In genomic region chr6:49215748-49216585, GRCm38 (mm10) we compare ENCODE assay signal across 8 mouse cellular contexts. TPM values are rescaled to one million over a fixed set of nuclear protein-coding genes. Genes with fewer than 3 reads are reported as not detected.
DNase-seq lines count a peak whose midpoint lies in the region; ATAC-seq and TF ChIP-seq lines count a peak whose summit lies in the region.

No protein-coding gene starts in this region.

- TF ChIP-seq CTCF in liver, postnatal 0 days (IDR thresholded peaks at IDR 0.05; ENCODE audit: low read depth), result no peak

- H3K27ac ChIP-seq in heart, embryonic 13.5 days (replicated peaks), result peak overlapping the region; percentile 99
- H3K27ac ChIP-seq in heart, embryonic 16.5 days (ENCODE audit: low read length), result peak overlapping the region; percentile 99
- H3K27ac ChIP-seq in liver, postnatal 0 days (ENCODE audit: low read depth), result peak overlapping the region; percentile 98

- H3K9me3 ChIP-seq in heart, embryonic 13.5 days, result no peaks in the 10 kb centered on the region
- no peaks in the 10 kb centered on the region for H3K9me3 ChIP-seq in heart, embryonic 16.5 days (replicated peaks; ENCODE audit: control insufficient read depth, low read length)
- H3K9me3 ChIP-seq in liver, postnatal 0 days (ENCODE audit: low read length), result no peaks in the 10 kb centered on the region

- H3K4me2 ChIP-seq in heart, embryonic 13.5 days, result peak overlapping the region; percentile 92
- peak overlapping the region; percentile 94 for H3K4me2 ChIP-seq in heart, embryonic 16.5 days (ENCODE audit: low read depth, low read length)
- peak overlapping the region; percentile 88 for H3K4me2 ChIP-seq in liver, postnatal 0 days (ENCODE audit: low read depth, low read length)

- H3K36me3 ChIP-seq in heart, embryonic 13.5 days, result no peaks in the 10 kb centered on the region
- H3K36me3 ChIP-seq in heart, embryonic 16.5 days (ENCODE audit: control insufficient read depth, insufficient read depth), result no peaks in the 10 kb centered on the region
- no peaks in the 10 kb centered on the region for H3K36me3 ChIP-seq in liver, postnatal 0 days (replicated peaks; ENCODE audit: insufficient read depth, low read length)

- no peak for ATAC-seq in heart, embryonic 13.5 days (ENCODE audit: extremely low read depth, insufficient number of reproducible peaks, low FRiP score, low TSS enrichment)
- peak; percentile 5 for ATAC-seq in heart, embryonic 16.5 days (replicated peaks; ENCODE audit: extremely low read depth, insufficient read depth, low FRiP score)
- peak; percentile 2; the same call in 1 of the 2 replicates for ATAC-seq in liver, postnatal 0 days
- ATAC-seq in megakaryocyte-erythroid progenitor cell, adult 5-6 weeks (replicated peaks; ENCODE audit: low FRiP score, low TSS enrichment, poor library complexity, severe bottlenecking), result no peak
- no peak for ATAC-seq in CD4-positive, CD25-positive, alpha-beta regulatory T cell, adult 4 months

- peaks cover 35% of the 10 kb centered on the region for H3K4me1 ChIP-seq in heart, embryonic 13.5 days
- peaks cover 25% of the 10 kb centered on the region for H3K4me1 ChIP-seq in heart, embryonic 16.5 days (ENCODE audit: control insufficient read depth, insufficient read depth, low read length)
- H3K4me1 ChIP-seq in liver, postnatal 0 days (ENCODE audit: insufficient read depth), result peaks cover 26% of the 10 kb centered on the region

- WGBS in heart, embryonic 13.5 days, result 1% methylated on average over 14 of the region's 14 CpGs
- WGBS in heart, embryonic 16.5 days, result 3% methylated on average over 14 of the region's 14 CpGs
- 2% methylated on average over 14 of the region's 14 CpGs for WGBS in liver, postnatal 0 days (ENCODE audit: insufficient replicate concordance)

- no peaks in the 10 kb centered on the region for H3K27me3 ChIP-seq in heart, embryonic 13.5 days (replicated peaks)
- no peaks in the 10 kb centered on the region for H3K27me3 ChIP-seq in heart, embryonic 16.5 days (ENCODE audit: control insufficient read depth, insufficient read depth, low read length)
- H3K27me3 ChIP-seq in liver, postnatal 0 days (ENCODE audit: insufficient read depth, low read length), result no peaks in the 10 kb centered on the region

- peak overlapping the region; percentile 99 for H3K4me3 ChIP-seq in heart, embryonic 13.5 days
- peak overlapping the region; percentile 97 for H3K4me3 ChIP-seq in heart, embryonic 16.5 days (ENCODE audit: low read length)
- H3K4me3 ChIP-seq in liver, postnatal 0 days (ENCODE audit: low read depth, low read length), result peak overlapping the region; percentile 78

- peak overlapping the region; percentile 99 for H3K9ac ChIP-seq in heart, embryonic 13.5 days
- H3K9ac ChIP-seq in heart, embryonic 16.5 days (ENCODE audit: low read length), result peak overlapping the region; percentile 84
- peak overlapping the region; percentile 92 for H3K9ac ChIP-seq in liver, postnatal 0 days (replicated peaks)

- TF ChIP-seq EP300 in liver, postnatal 0 days (IDR thresholded peaks at IDR 0.05; ENCODE audit: low read depth), result no peak

- DNase-seq in heart, adult 9 months (ENCODE audit: low spot score in 2 of 2), result no peak
- peak; percentile 80 for DNase-seq in ES-CJ7 (ENCODE audit: low read depth, low spot score)
- DNase-seq in liver, postnatal 0 days, result no peak
- DNase-seq in gastrocnemius, postnatal 10 days, result no peak

RNA-seq across cellular contexts. Expression of gene Igf2bp3, which starts 1.2 kb away (rescaled TPM):
- 39.2 and 44.0 TPM in 2 replicates for polyA plus RNA-seq in heart, embryonic 13.5 days (2015; fragmentation: Nextera tagmentation; extraction: Ambion mirVana)
- polyA plus RNA-seq in heart, embryonic 16.5 days (2015; fragmentation: Nextera tagmentation; extraction: Ambion mirVana), result 33.1 and 33.5 TPM in 2 replicates
- 29.7 and 31.3 TPM in 2 replicates for polyA plus RNA-seq in liver, postnatal 0 days (2015; fragmentation: Nextera tagmentation; extraction: Ambion mirVana)
- total RNA-seq in megakaryocyte-erythroid progenitor cell, adult 5-6 weeks (2014; fragmentation: Nextera tagmentation), result 0.17 TPM in 1 of 2 replicates, not detected in the other
- total RNA-seq in megakaryocyte-erythroid progenitor cell, adult 5-6 weeks (2017), result not detected in 2 replicates
- 1 to 10 TPM; 4.3 to 5.5 TPM for total RNA-seq in gastrocnemius, postnatal 10 days (2021)
- polyA plus RNA-seq in CD4-positive, CD25-positive, alpha-beta regulatory T cell, adult 4 months (2017; shearing (Covaris generic)), result 1 to 10 TPM; 1.2 to 3.0 TPM

RNA-seq across cellular contexts. Expression of gene Tra2a, which starts 47.9 kb away (rescaled TPM):
- 57.7 and 67.6 TPM in 2 replicates for polyA plus RNA-seq in heart, embryonic 13.5 days (2015; fragmentation: Nextera tagmentation; extraction: Ambion mirVana)
- 60.9 and 69.8 TPM in 2 replicates for polyA plus RNA-seq in heart, embryonic 16.5 days (2015; fragmentation: Nextera tagmentation; extraction: Ambion mirVana)
- 23.4 and 26.3 TPM in 2 replicates for polyA plus RNA-seq in liver, postnatal 0 days (2015; fragmentation: Nextera tagmentation; extraction: Ambion mirVana)
- total RNA-seq in megakaryocyte-erythroid progenitor cell, adult 5-6 weeks (2014; fragmentation: Nextera tagmentation), result 160 and 198 TPM in 2 replicates
- total RNA-seq in megakaryocyte-erythroid progenitor cell, adult 5-6 weeks (2017), result 184 and 193 TPM in 2 replicates
- 10 to 100 TPM; 20.7 to 30.8 TPM for total RNA-seq in gastrocnemius, postnatal 10 days (2021)
- polyA plus RNA-seq in CD4-positive, CD25-positive, alpha-beta regulatory T cell, adult 4 months (2017; shearing (Covaris generic)), result 10 to 100 TPM; 37.2 to 48.8 TPM

Comparison
In these comparisons a context has a peak if more than half of its experiments do, and no peak if none do; other contexts are left out.
1. ATAC-seq: peak in heart, embryonic 16.5 days (single experiment) and liver, postnatal 0 days (single experiment); none in heart, embryonic 13.5 days (single experiment), megakaryocyte-erythroid progenitor cell, adult 5-6 weeks (single experiment) and CD4-positive, CD25-positive, alpha-beta regulatory T cell, adult 4 months (single experiment).
2. Peak in every context shown above with its lines, with median percentiles within 50 percentile points of each other: H3K27ac ChIP-seq, H3K4me2 ChIP-seq, H3K4me3 ChIP-seq and H3K9ac ChIP-seq.